Mouse (Mus musculus): ENCODE measurements at regions not wholly inside any gene's neighbourhood (a gene's known extent, or its start where the extent isn't known, plus 50 kb on each side); places are given as distances from the start of the nearest gene placed in this dataset.

GRCm38 (mm10) chr4:81764026-81764867 lies 321.6 kb upstream of the Mpdz start:
- no peak overlapping the region for H3K4me3 ChIP-seq (ENCODE audit: insufficient read depth, poor library complexity, severe bottlenecking)
- H3K79me3 ChIP-seq (ENCODE audit: low read depth), result no peaks in the 10 kb centered on the region
- no peak overlapping the region for H3ac ChIP-seq (ENCODE audit: control insufficient read depth, insufficient read length, low read depth)
- no peak for TF ChIP-seq USF1 (IDR thresholded peaks at IDR 0.05; ENCODE audit: low read depth)
- no peak for TF ChIP-seq MYOG (IDR thresholded peaks at IDR 0.05; ENCODE audit: control insufficient read depth, extremely low read depth, insufficient read length)
- no peak for TF ChIP-seq CEBPB (IDR thresholded peaks at IDR 0.05; ENCODE audit: low read depth)
- TF ChIP-seq FOSL1 (IDR thresholded peaks at IDR 0.05; ENCODE audit: insufficient read depth, low read length, poor library complexity, severe bottlenecking), result no peak
- TF ChIP-seq CTCF (IDR thresholded peaks at IDR 0.05; ENCODE audit: control insufficient read depth, insufficient read depth, insufficient read length), result no peak
- TF ChIP-seq MYOD1 (IDR thresholded peaks at IDR 0.05; ENCODE audit: control insufficient read depth, insufficient read length, low read depth), result no peak
- no peak for TF ChIP-seq MAX (IDR thresholded peaks at IDR 0.05)
- no peaks in the 10 kb centered on the region for H3K36me3 ChIP-seq (ENCODE audit: control insufficient read depth, insufficient read depth)
- H3K79me2 ChIP-seq (ENCODE audit: control insufficient read depth, insufficient read depth), result no peaks in the 10 kb centered on the region
- no peaks in the 10 kb centered on the region for H3K27me3 ChIP-seq (ENCODE audit: control insufficient read depth, insufficient read depth, insufficient read length)

- no peak overlapping the region for H3ac ChIP-seq (ENCODE audit: control insufficient read depth, insufficient read length, low read depth)
- TF ChIP-seq USF1 (IDR thresholded peaks at IDR 0.05; ENCODE audit: low read depth) (no peak), CEBPB (IDR thresholded peaks at IDR 0.05; ENCODE audit: low read depth) (no peak)
- no peaks in the 10 kb centered on the region for H3K79me3 ChIP-seq (ENCODE audit: low read depth)
- H3K79me2 ChIP-seq (ENCODE audit: control insufficient read depth, insufficient read depth), result no peaks in the 10 kb centered on the region
- no peaks in the 10 kb centered on the region for H3K27me3 ChIP-seq (ENCODE audit: control insufficient read depth, insufficient read depth, insufficient read length)
- H3K36me3 ChIP-seq (ENCODE audit: control insufficient read depth, insufficient read depth), result no peaks in the 10 kb centered on the region
- no peak overlapping the region for H3K4me3 ChIP-seq (ENCODE audit: insufficient read depth, poor library complexity, severe bottlenecking)
Measured at GRCm38 (mm10) chr4:81763311-81764025, 320.9 kb upstream of the Mpdz start.

GRCm38 (mm10) chr4:81762592-81763229 lies 320.1 kb upstream of the Mpdz start:
- TF ChIP-seq MAX (IDR thresholded peaks at IDR 0.05) (no peak), MYOD1 (IDR thresholded peaks at IDR 0.05; ENCODE audit: control insufficient read depth, insufficient read length, low read depth) (no peak), FOSL1 (IDR thresholded peaks at IDR 0.05; ENCODE audit: insufficient read depth, low read length, poor library complexity, severe bottlenecking) (no peak), USF1 (IDR thresholded peaks at IDR 0.05; ENCODE audit: low read depth) (no peak), CTCF (IDR thresholded peaks at IDR 0.05; ENCODE audit: control insufficient read depth, insufficient read depth, insufficient read length) (no peak), MYOG (IDR thresholded peaks at IDR 0.05; ENCODE audit: control insufficient read depth, extremely low read depth, insufficient read length) (no peak), CEBPB (IDR thresholded peaks at IDR 0.05; ENCODE audit: low read depth) (no peak)
- Histone ChIP-seq H3K79me3 (ENCODE audit: low read depth) (no peaks in the 10 kb centered on the region), H3K27me3 (ENCODE audit: control insufficient read depth, insufficient read depth, insufficient read length) (no peaks in the 10 kb centered on the region), H3K79me2 (ENCODE audit: control insufficient read depth, insufficient read depth) (no peaks in the 10 kb centered on the region), H3K4me3 (ENCODE audit: insufficient read depth, poor library complexity, severe bottlenecking) (no peak overlapping the region), H3K36me3 (ENCODE audit: control insufficient read depth, insufficient read depth) (no peaks in the 10 kb centered on the region), H3ac (ENCODE audit: control insufficient read depth, insufficient read length, low read depth) (no peak overlapping the region)

GRCm38 (mm10) chr4:81757905-81758304 lies 315.3 kb upstream of the Mpdz start:
- H3K79me3 ChIP-seq (ENCODE audit: low read depth), result no peaks in the 10 kb centered on the region
- H3K79me2 ChIP-seq (ENCODE audit: control insufficient read depth, insufficient read depth), result no peaks in the 10 kb centered on the region
- no peak overlapping the region for H3K4me3 ChIP-seq (ENCODE audit: insufficient read depth, poor library complexity, severe bottlenecking)
- no peaks in the 10 kb centered on the region for H3K27me3 ChIP-seq (ENCODE audit: control insufficient read depth, insufficient read depth, insufficient read length)
- H3K36me3 ChIP-seq (ENCODE audit: control insufficient read depth, insufficient read depth), result no peaks in the 10 kb centered on the region
- no peak overlapping the region for H3ac ChIP-seq (ENCODE audit: control insufficient read depth, insufficient read length, low read depth)
- TF ChIP-seq FOSL1 (IDR thresholded peaks at IDR 0.05; ENCODE audit: insufficient read depth, low read length, poor library complexity, severe bottlenecking), result no peak

GRCm38 (mm10) chr4:81744629-81745509 lies 302.3 kb upstream of the Mpdz start:
- Histone ChIP-seq H3K36me3 (ENCODE audit: control insufficient read depth, insufficient read depth) (no peaks in the 10 kb centered on the region), H3K79me3 (ENCODE audit: low read depth) (no peaks in the 10 kb centered on the region), H3K79me2 (ENCODE audit: control insufficient read depth, insufficient read depth) (no peaks in the 10 kb centered on the region), H3K4me3 (ENCODE audit: insufficient read depth, poor library complexity, severe bottlenecking) (no peak overlapping the region), H3K27me3 (ENCODE audit: control insufficient read depth, insufficient read depth, insufficient read length) (no peaks in the 10 kb centered on the region), H3ac (ENCODE audit: control insufficient read depth, insufficient read length, low read depth) (no peak overlapping the region)
- no peak for TF ChIP-seq MYOG (IDR thresholded peaks at IDR 0.05; ENCODE audit: control insufficient read depth, extremely low read depth, insufficient read length)
- TF ChIP-seq FOSL1 (IDR thresholded peaks at IDR 0.05; ENCODE audit: insufficient read depth, low read length, poor library complexity, severe bottlenecking), result no peak
- TF ChIP-seq MYOD1 (IDR thresholded peaks at IDR 0.05; ENCODE audit: control insufficient read depth, insufficient read length, low read depth), result no peak
- no peak for TF ChIP-seq USF1 (IDR thresholded peaks at IDR 0.05; ENCODE audit: low read depth)
- TF ChIP-seq CTCF (IDR thresholded peaks at IDR 0.05; ENCODE audit: control insufficient read depth, insufficient read depth, insufficient read length), result no peak
